Mouse (Mus musculus): ENCODE measurements at regions not wholly inside any gene's neighbourhood (a gene's known extent, or its start where the extent isn't known, plus 50 kb on each side); places are given as distances from the start of the nearest gene placed in this dataset.

GRCm38 (mm10) chr15:5414401-5414800, 170.4 kb upstream of the Ptger4 start:
- no peak overlapping the region for H3K4me3 ChIP-seq (ENCODE audit: low read depth, low read length)
- no peak for ATAC-seq
- no peak for TF ChIP-seq CTCF (IDR thresholded peaks at IDR 0.05; ENCODE audit: low read depth)
- no peaks in the 10 kb centered on the region for H3K27me3 ChIP-seq (replicated peaks; ENCODE audit: control insufficient read depth, insufficient read depth, low read length)
- H3K9ac ChIP-seq (ENCODE audit: low read depth, low read length) = no peak overlapping the region
- WGBS = 83% methylated on average over 5 of the region's 5 CpGs
- no peak overlapping the region for H3K4me2 ChIP-seq (replicated peaks; ENCODE audit: low read depth)
- no peaks in the 10 kb centered on the region for H3K36me3 ChIP-seq (ENCODE audit: control insufficient read depth, insufficient read depth)
- 0 out of 2 replicates have a peak, but pooled peaks cover 3% of the 10 kb centered on the region for H3K9me3 ChIP-seq (ENCODE audit: control insufficient read depth)
- no peaks in the 10 kb centered on the region for H3K4me1 ChIP-seq (replicated peaks; ENCODE audit: control insufficient read depth, insufficient read depth, low read length)
- no peak overlapping the region for H3K27ac ChIP-seq (ENCODE audit: low read depth, low read length)

- H3K4me2 ChIP-seq (replicated peaks; ENCODE audit: low read depth) = no peak overlapping the region
- H3K36me3 ChIP-seq (ENCODE audit: control insufficient read depth, insufficient read depth) = no peaks in the 10 kb centered on the region
- no peak for TF ChIP-seq CTCF (IDR thresholded peaks at IDR 0.05; ENCODE audit: low read depth)
- H3K4me1 ChIP-seq (replicated peaks; ENCODE audit: control insufficient read depth, insufficient read depth, low read length) = no peaks in the 10 kb centered on the region
- no peak for ATAC-seq
- H3K9ac ChIP-seq (ENCODE audit: low read depth, low read length) = no peak overlapping the region
- WGBS = 84% methylated on average over 3 of the region's 3 CpGs
- 0 out of 2 replicates have a peak, but pooled peaks cover 3% of the 10 kb centered on the region for H3K9me3 ChIP-seq (ENCODE audit: control insufficient read depth)
- H3K4me3 ChIP-seq (ENCODE audit: low read depth, low read length) = no peak overlapping the region
- H3K27ac ChIP-seq (ENCODE audit: low read depth, low read length) = no peak overlapping the region
- no peaks in the 10 kb centered on the region for H3K27me3 ChIP-seq (replicated peaks; ENCODE audit: control insufficient read depth, insufficient read depth, low read length)
These were observed 172.0 kb upstream of the Ptger4 start for GRCm38 (mm10) chr15:5416031-5416430.

GRCm38 (mm10) chr15:5426641-5427040, 182.7 kb upstream of the Ptger4 start:
- WGBS = 86% methylated on average over 3 of the region's 3 CpGs
- no peak for TF ChIP-seq CTCF (IDR thresholded peaks at IDR 0.05; ENCODE audit: low read depth)
- no peaks in the 10 kb centered on the region for H3K4me1 ChIP-seq (replicated peaks; ENCODE audit: control insufficient read depth, insufficient read depth, low read length)
- H3K9me3 ChIP-seq (ENCODE audit: control insufficient read depth) = no peaks in the 10 kb centered on the region
- no peak overlapping the region for H3K4me2 ChIP-seq (replicated peaks; ENCODE audit: low read depth)
- H3K9ac ChIP-seq (ENCODE audit: low read depth, low read length) = no peak overlapping the region
- no peak overlapping the region for H3K4me3 ChIP-seq (ENCODE audit: low read depth, low read length)
- no peak overlapping the region for H3K27ac ChIP-seq (ENCODE audit: low read depth, low read length)
- no peaks in the 10 kb centered on the region for H3K27me3 ChIP-seq (replicated peaks; ENCODE audit: control insufficient read depth, insufficient read depth, low read length)
- ATAC-seq = no peak
- no peaks in the 10 kb centered on the region for H3K36me3 ChIP-seq (ENCODE audit: control insufficient read depth, insufficient read depth)

GRCm38 (mm10) chr15:5427319-5428048, 183.5 kb upstream of the Ptger4 start:
- Histone ChIP-seq H3K36me3 (ENCODE audit: control insufficient read depth, insufficient read depth) (no peaks in the 10 kb centered on the region), H3K9ac (ENCODE audit: low read depth, low read length) (no peak overlapping the region), H3K4me2 (replicated peaks; ENCODE audit: low read depth) (no peak overlapping the region), H3K27me3 (replicated peaks; ENCODE audit: control insufficient read depth, insufficient read depth, low read length) (no peaks in the 10 kb centered on the region), H3K9me3 (ENCODE audit: control insufficient read depth) (no peaks in the 10 kb centered on the region), H3K4me3 (ENCODE audit: low read depth, low read length) (no peak overlapping the region), H3K27ac (ENCODE audit: low read depth, low read length) (no peak overlapping the region), H3K4me1 (replicated peaks; ENCODE audit: control insufficient read depth, insufficient read depth, low read length) (no peaks in the 10 kb centered on the region)
- ATAC-seq = no peak
- TF ChIP-seq CTCF (IDR thresholded peaks at IDR 0.05; ENCODE audit: low read depth) = no peak
- WGBS = 75% methylated on average over 7 of the region's 7 CpGs

- Histone ChIP-seq H3K9ac (ENCODE audit: low read depth, low read length) (no peak overlapping the region), H3K4me2 (replicated peaks; ENCODE audit: low read depth) (no peak overlapping the region), H3K4me1 (replicated peaks; ENCODE audit: control insufficient read depth, insufficient read depth, low read length) (no peaks in the 10 kb centered on the region), H3K27me3 (replicated peaks; ENCODE audit: control insufficient read depth, insufficient read depth, low read length) (no peaks in the 10 kb centered on the region), H3K36me3 (ENCODE audit: control insufficient read depth, insufficient read depth) (no peaks in the 10 kb centered on the region), H3K4me3 (ENCODE audit: low read depth, low read length) (no peak overlapping the region), H3K9me3 (ENCODE audit: control insufficient read depth) (no peaks in the 10 kb centered on the region), H3K27ac (ENCODE audit: low read depth, low read length) (no peak overlapping the region)
- no peak for ATAC-seq
- WGBS = 83% methylated on average over 2 of the region's 2 CpGs
- TF ChIP-seq CTCF (IDR thresholded peaks at IDR 0.05; ENCODE audit: low read depth) = no peak
These were observed 188.0 kb upstream of the Ptger4 start for GRCm38 (mm10) chr15:5432018-5432417.

GRCm38 (mm10) chr15:5437020-5437419, 193.0 kb upstream of the Ptger4 start:
- H3K9me3 ChIP-seq (ENCODE audit: control insufficient read depth) = no peaks in the 10 kb centered on the region
- WGBS = 83% methylated on average over 1 of the region's 1 CpGs
- no peak overlapping the region for H3K4me2 ChIP-seq (replicated peaks; ENCODE audit: low read depth)
- H3K27me3 ChIP-seq (replicated peaks; ENCODE audit: control insufficient read depth, insufficient read depth, low read length) = no peaks in the 10 kb centered on the region
- TF ChIP-seq CTCF (IDR thresholded peaks at IDR 0.05; ENCODE audit: low read depth) = no peak
- H3K4me3 ChIP-seq (ENCODE audit: low read depth, low read length) = no peak overlapping the region
- no peaks in the 10 kb centered on the region for H3K4me1 ChIP-seq (replicated peaks; ENCODE audit: control insufficient read depth, insufficient read depth, low read length)
- no peak overlapping the region for H3K27ac ChIP-seq (ENCODE audit: low read depth, low read length)
- H3K9ac ChIP-seq (ENCODE audit: low read depth, low read length) = no peak overlapping the region
- ATAC-seq = no peak
- H3K36me3 ChIP-seq (ENCODE audit: control insufficient read depth, insufficient read depth) = no peaks in the 10 kb centered on the region

Data from intestine, postnatal 0 days (tissue).